Mouse (Mus musculus) liver, adult 2 months (tissue): ENCODE results near the gene a.

ENCODE experiments used
- CTCF ChIP-seq: fragments of 200-500 bp; IDR thresholded peaks from 2 replicates; pipeline ENCODE4 v1.5.1; 2011; ENCODE audit warnings: low read depth, low read length, control low read depth
- POLR2A ChIP-seq: fragments of 200-500 bp; IDR thresholded peaks from 2 replicates; pipeline ENCODE4 v1.6.1; 2011; ENCODE audit warnings: low read length, control low read depth; ENCODE audit not compliant: insufficient read depth; ENCODE audit errors: extremely low read depth

DNA sequence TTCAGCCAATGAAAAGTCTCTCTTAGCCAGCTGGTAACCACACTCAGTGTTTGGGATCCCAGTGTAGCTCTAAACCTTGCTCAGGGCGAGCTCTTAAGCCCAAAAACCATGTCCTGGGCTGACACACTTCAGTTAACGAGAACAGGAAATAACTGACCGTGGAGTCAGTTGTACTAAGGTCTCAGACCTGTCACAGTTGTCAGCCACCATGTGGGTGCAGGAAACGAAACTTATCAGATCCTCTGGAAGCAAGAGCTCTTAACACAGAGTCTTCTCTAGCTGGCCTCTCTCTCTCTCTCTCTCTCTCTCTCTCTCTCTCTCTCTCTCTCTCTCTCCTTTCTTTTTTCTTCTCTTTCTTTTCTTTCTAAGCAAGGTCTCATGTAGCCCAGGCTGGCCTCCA is 302.2 kb downstream of the a start:
- TF ChIP-seq CTCF: no peak
- TF ChIP-seq POLR2A: no peak
